Mouse (Mus musculus) CD8-positive naive resting alpha-beta T cell, adult 2 months (primary cell): ENCODE measurements around the gene Nmrk1.
A peak's percentile ranks its signal among the peaks of the same experiment; 100 is the strongest.

Experiments
- DNase-seq, 2 experiments: peaks; one replicate each; pipeline ENCODE4 v3.0.0; 2022; ENCODE audit warnings: low read depth in 2 of 2, low spot score in 2 of 2

Nmrk1 gene

DNA sequence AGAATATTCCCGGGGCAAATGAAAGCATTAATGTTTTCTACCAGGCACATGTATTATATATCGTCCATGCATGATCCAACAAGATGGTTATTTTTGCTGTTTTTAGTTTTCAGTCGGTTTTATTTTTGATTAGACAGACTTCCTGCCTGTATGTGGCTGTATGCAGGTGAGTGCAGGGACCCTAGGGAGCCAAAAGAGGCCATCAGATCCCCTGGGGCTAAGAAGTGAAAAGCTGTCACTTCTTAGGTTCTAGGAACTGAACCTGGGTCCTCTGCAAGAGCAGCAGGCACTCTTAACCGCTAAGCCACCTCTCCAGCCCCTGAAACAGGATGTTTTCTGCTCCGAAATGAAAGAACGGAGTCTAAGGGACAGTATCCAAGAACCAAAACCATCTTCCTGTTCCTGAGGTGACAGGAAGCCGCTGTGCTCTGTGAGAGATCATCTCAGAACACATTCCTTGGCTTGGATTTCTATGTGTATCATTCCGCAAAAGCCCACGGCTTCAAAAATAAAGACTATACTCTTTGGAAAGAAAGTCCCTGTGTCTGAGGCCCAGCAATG is 16.0 kb upstream of the Nmrk1 start:
- peak in 1 of 2 experiments; percentile 14 for DNase-seq

DNA sequence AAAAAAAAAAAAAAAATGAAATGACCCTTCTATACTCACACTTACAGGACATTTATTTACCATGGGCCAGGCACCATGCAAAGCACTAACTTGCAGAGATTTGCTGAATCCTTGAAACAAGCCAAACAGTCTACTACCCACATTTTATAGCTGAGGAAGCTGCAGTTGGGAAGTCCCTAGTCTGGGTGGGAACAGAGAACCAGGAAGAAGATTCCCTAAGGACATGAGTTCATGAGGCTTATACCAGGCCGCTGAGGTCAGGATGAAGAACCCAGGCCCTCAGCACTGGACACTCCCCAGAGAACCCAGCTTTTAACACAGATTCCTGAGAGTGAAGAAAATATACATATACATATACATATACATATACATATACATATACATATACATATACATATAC is 14.2 kb upstream of the Nmrk1 start:
- no peak for DNase-seq

DNA sequence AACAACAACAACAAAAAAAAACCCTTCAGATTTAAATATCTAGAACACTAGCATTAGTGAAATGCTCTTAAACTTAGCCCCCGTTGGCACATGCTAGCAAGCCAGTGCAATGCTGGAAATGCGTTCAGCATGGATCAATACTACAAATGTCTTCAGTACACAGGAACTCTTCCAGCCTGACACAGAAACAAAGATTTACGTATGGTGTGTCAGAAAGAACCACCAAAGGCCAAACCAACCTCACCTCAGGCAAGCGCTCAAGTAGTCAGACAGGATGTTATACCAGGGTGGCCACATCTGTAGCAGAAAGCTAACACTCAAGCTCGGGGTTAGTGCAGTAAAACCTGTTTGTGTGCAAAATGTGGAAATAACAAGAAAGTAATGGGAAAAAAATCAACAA is 12.7 kb upstream of the Nmrk1 start:
- peak; percentile 67 to 73 for DNase-seq

DNA sequence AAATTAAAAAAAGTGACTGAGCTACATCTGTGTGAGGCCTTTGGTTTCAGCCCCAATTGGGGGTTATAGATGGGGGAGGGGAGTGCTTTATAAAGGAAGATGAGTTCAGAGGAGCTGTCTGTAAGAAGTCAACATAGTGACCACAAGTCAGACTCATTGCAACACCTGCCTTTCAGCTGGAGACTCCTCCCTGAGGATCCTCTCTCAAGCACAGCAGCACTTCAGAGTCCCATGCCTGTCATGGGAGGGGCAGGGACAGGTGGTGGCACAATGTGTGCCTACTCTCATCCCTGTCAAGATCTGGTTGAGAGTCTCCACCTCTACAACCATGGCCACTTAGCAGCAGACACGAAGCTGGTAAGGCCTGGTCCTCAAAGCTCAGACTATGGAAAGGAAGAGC is 12.1 kb upstream of the Nmrk1 start:
- DNase-seq = peak; percentile 39 to 49

DNA sequence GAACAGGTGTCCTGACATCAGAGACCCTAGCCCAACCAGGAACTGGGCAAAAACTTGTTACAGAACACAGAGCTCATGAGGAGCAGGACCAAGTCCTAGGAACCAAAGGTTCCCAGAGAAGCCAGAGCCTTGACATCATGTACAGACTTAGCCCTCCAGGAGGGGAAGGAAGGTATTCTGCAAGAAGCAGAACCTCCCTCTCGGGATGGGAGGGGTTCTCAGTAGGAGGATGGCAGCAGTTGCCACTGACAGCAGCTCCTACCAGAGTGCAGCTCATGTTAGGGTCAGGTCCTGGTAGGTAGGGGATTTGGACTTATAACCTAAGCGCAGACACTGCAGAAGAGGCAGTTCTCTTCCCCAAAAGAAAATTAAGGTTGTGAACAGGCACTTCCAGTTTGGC is 7.9 kb upstream of the Nmrk1 start:
- no peak for DNase-seq

DNA sequence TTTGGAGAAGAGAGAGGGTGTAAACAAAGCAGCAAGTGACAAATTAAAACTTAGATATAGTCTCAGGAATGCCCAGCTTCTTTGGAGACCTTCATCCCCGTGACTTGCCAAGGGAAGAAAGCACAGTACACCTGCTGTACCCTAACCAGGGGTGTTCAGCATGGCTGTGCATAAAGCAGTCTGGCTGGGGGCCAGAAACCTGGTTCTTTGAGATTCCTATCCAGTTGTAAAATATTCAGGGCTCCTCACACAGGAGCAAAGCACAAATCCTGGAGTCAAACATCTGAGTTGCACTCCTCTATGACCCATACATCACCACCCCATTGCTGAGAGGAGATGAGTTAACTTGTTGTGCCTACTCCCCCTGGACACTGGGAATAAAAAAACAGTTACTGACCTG is 2.2 kb upstream of the Nmrk1 start:
- DNase-seq = no peak

DNA sequence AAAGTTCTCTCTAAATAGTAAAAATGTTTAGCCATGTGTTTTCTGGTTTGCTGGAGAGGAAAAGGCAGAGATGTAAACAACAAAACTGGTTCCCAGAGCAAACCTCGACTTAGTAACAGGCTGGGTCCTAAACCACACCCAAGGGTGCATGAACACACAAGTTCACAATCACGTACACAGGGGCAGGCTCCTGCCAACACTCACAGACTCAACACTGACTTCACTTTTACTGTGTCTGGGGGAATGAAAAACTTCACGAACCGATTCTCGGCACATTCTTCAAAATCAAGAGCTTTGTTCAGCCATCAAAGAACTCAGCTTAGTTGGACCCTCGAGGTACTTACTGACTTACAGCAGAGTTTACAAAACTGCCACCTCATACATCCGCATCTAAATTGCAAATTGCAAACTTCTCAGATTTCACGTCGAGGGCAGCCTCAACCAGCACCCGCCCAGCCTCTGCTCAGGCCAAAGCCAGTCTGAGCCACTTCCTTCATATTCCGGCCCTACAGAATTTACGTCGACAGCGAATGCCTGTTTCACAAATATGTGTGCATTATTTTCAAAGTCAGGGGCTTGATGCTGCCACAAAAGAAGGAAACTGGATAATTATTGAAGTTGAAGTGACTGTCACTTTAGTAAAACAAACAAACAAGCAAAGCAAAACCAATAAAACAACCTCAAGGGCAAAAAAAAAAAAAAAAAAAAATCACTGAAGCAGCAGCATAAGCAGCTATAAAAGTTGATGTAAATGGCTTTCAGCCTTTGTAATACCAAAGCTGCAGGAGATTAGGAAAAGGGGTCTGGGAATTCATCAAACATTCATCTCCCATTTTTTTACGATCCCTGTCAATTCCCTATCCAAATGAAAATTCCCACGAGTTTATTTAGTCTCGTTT is 1.3 kb upstream of the Nmrk1 start:
- peak in 1 of 2 experiments; percentile 26 for DNase-seq

DNA sequence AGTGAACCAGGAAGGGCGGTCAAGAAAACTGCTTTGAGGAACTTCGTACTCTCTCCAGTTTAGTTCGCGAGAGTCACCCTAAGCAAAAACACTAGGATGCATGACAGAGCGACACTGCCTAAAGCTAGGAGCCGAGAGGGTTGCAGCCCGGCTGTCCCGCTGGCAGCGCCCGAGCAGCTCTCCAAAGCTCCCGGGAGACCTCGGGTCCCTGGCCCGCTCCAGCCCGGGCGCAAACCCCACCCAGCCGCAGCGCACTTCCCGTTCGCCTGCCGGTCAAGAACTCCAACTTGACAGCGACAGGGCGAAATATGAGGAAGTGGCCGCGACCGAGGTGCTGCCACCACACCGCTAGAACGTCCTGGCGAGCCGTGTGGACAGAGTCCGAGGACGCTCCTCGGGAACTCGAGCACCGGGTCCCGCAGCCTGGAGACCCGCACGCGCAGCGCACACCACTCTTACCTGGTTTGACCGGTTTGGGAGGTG is 548 bp upstream of the Nmrk1 start:
- DNase-seq = peak; percentile 14 to 32

DNA sequence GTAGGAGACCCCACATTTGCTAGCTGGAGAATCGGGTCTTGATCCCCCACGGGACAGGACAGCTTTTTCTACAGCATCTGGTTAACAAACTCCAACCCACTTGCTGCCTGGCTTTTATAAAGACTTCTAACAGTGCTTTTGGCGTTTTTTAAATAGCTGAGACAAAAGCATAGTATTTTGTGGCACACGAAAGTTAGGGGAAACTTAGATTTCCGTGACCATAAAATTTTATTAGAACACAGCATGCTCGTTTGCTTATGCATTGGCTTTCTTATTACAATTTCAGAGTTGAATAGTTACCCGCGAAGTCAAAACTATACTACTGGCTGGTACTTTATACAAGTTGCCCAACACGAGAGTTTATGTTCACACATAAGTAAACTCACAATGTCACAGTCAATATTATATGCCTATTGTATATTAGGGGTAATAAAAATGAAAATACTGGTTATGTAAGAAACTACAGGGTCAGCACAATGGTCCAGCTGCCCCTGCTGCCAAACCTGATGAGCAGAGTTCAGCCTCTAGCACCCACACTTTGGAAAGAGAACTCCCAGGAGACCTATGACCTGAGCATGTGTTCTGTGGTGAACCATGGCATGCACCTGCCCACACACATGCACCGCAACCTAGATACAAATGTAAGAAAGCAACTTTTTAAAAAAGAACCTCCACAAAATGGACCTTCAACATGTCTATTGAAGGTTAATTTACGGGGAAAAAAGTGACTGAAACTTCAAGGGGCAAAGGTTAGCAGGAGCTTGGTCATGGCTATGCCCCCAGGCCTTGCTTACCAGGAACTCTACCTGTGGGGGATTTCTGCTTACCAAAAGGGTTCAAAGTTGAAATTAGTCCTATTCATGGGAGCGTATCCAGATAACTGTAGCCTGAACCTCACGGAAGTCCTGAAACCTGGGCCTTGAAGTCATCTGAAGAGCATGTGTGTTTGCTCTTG is 758 bp downstream of the Nmrk1 start:
- no peak for DNase-seq

DNA sequence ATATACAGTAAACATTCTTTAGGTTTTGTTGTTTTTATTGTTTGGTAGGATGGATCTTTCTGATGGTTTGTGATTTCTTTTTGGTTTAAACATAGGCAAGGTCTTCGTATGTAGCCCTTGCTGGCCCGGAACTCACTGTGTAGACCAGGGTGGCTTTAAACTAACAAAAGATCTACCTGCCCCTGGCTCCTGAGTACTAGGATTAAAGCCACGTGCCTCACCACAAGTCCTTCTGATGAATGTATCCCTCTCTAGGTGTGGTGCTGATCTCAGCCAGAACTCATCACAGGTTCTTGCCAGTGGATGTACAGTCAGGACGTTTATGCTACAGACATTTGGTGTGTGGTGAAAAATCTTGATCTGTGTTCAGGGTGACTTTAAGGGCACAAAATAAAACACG is 6.2 kb downstream of the Nmrk1 start:
- DNase-seq = no peak

DNA sequence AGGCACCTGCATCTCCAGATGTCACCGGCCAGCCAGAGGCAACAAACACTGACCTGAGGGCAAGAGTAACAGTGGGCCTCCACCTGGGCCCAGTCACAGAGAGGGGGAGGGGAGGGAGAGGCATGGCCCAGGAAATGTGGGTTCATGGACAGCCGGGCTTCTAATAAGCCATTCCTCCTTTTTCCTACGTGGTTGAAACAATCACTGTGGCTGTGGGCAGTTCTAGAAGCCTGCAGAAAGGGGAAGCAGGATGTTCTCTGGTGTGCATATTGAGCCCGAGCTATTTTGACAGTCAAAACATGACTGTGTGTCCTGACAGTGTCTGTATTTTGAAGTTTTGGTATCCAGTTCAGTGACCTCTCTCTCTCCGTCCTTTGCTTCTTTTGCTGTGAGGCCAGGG is 7.2 kb downstream of the Nmrk1 start:
- no peak for DNase-seq

DNA sequence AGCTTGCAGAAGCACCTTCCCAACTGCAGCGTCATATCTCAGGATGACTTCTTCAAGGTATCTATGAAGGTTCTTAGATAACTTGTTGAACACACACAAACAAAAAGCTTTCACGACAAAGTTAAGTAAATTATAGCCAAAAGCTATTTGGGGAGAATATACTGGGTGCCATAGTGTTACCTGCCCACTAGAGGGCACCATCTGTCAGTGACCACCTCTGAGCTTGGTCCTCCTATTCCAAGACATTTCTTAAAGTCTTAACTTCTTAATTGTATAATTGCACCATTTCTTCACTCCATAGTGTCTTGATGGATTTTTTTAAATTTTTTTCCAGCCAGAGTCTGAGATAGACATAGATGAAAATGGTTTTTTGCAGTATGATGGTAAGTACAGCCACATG is 7.8 kb downstream of the Nmrk1 start:
- no peak for DNase-seq

DNA sequence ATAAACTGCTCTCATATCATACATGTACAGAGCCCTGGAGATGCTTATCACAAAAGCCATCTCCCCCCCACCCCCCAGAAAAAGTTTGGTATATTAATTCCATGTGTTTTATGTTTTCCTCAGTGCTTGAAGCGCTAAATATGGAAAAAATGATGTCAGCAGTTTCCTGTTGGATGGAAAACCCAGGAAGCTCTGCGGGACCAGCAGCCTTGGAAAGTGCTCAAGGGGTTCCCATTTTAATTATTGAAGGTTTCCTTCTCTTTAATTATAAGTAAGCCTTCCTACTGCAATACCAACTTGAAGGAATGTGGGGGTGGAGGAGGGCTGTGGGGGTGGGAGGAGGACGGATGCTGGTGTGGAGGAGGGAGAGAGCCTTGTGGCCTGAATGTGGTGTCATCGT is 9.3 kb downstream of the Nmrk1 start:
- DNase-seq = no peak

DNA sequence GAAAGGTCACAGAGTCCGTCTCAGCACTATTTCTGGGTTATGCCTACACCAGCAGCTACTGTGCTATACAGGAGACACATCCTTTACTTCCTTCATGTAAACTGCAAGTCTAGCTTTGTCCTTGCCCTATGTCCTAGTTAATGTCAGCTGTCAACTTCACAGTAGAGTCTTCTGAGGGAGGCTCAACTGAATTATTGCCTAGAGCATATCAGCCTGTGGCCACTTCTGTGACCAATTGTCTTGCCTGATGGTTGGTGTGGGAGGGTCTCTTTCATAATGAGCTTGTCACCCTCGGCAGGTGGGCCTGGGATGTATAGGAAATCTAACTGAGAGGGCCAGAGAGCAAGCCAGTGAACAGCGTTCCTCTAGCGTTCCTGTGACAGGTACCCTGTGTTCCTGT is 11.7 kb downstream of the Nmrk1 start:
- no peak for DNase-seq

DNA sequence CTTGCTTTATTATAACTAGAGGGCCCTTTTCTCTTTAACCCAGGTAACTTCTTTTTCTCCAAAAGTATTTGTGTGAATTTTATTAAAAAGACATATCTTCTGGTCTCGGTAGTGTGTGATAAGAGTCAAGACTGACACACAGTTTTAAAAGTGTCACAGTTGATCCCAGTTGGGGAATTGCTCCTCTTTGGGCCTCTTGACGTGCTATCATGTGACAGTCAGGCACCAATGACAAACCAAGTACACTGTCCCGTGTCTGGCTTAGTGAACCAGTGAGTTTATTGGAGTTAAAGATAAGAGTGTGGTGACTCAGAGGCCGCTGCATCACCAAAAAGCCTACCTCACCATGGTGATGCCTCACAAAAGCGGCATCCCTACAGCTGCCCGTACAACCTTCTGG is 12.3 kb downstream of the Nmrk1 start:
- DNase-seq = no peak

DNA sequence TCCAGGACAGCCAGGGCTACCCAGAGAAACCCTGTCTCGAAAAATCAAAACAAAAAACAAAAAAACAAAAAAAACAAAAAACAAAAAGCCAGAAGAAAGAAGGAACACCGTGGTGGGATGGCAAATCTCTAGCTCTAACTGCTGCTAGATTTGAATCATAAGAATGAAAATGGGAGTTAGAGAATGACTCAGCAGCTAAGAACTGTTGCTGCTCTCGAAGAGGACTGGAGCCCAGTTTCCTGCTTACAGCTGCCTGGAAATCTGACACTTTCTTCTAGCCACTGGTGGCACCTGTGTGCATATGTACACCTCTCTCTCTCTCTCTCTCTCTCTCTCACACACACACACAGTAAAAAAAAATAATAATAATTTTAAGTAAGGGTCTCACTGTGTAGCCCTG is 14.6 kb downstream of the Nmrk1 start:
- no peak for DNase-seq

DNA sequence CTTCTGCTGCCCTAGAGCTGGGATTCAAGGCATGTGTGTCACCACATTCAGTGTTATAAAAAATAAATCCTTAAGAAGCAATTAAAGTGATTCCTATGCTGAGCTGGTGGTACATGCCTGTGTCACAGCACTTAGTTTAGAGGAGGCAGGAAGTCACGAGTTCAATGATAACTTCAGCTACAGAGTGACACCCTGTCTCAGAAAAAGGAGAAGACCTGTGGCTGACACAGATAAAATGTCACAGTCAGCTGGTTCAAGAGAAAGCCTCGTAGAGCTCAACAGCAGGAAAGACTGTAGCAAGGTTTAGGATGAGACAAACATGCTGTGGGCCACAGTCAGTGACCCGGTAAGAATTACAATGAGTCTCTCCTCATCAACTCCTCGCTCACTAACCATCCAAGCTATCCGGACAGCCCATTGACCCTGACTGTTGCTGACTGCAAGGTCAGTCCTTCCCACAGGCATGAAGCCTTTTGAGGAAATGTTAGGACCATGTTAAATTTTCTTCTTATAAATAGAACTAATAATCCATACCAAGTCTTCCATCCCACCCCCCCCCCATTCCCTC is 15.2 kb downstream of the Nmrk1 start:
- DNase-seq = peak in 1 of 2 experiments; percentile 4

DNA sequence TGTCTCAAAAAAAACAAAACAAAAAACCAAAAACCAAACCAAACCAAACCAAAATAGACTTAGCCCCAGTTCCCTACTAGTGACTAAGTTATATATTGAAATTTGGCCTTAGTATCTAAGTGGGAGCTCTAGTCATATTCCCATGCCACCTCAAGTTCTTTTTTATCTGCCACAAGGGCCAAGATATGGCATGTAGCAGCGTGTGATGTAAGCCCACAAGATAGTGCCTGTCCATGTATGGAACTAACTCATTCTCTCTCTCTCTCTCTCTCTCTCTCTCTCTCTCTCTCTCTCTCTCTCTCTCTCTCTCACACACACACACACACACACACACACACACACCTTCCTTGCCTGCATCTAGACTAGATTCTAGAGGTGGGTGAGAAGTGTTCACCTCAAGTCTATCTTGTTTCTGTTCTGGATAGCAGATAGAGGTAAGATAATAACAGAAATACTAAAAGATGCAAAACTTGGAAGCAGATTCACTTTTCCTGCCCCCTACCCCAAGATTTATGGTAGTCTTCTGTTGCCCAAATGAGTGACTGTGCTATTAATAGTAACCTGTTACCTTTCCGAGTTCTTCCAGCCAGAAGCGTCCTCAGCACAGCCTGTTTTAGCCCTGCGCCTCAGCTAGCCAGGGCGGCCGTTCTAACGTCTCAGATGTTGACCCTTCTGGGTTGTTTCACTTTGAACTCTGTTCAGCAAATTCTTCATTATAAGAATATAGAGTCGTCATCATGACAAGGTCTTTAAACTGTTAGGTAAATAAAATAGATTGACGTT is 16.2 kb downstream of the Nmrk1 start:
- DNase-seq = no peak

DNA sequence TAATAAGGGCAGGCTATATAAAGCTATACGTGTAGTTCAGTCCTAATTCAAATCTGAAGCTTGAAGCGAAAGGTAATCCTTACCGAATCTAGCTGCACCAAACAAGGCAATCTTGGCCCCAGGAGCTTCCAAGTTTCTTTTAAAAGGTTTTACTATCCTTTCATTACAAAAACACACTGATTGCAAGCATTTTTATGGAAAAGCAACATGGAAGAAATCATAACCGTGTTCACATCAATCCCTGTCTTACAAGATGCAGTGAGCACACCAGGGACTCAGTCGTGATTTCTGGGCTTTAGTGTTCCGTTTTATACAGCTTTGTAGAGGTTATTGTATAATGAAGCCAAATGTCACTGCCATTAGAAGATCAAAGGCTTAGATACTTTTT is 16.8 kb downstream of the Nmrk1 start:
- DNase-seq = no peak

DNA sequence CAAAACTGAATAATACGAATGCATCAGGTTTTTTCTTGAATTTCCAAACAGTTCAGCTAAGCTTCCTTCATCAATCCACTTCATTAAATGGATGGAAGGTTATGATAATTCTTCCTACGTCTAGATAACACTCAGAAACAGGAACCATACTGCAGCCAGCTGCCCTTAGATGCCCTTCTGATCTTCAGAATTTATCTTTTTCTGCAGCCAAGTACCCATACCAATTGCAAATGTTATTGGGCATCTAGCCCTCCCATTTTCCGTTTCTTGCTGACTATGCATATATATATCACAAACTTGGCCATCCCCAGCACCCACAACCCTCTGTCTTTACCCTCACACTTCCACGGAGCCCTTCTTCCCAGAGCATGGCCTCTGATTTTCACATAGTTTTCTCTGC is 18.2 kb downstream of the Nmrk1 start:
- no peak for DNase-seq

DNA sequence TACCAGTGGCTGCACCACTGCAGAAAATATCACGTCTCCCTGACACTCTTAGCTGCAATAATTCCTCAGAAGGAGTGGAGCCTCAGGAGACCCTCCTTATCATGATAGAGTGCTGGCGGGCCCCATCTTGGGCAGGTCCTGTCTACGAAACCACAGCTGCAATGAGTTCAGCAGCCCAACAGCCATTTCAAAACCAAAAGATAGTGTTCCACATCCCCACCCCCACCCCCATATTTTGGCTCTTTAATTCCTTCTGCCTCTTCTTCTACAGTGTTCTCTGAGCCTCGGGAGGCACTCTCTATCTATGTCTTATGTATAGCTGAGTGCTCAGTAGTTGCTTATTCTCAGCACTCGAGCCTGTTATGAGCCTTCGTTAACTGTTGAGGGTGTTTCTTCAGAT is 18.7 kb downstream of the Nmrk1 start:
- DNase-seq = no peak
